Mouse (Mus musculus) adrenal gland, adult 8-10 months (tissue): ENCODE results near the gene Ackr2. TPM values are rescaled to one million over a fixed set of nuclear protein-coding genes. Genes with fewer than 3 reads are reported as not detected.

Experiments used
- total RNA-seq, 4 experiments: library from RNA; stranded (reverse); gene quantifications; 2 replicates each; pipeline ENCODE4 v1.2.4; 2022

Gene Ackr2
- total RNA-seq, 4 experiments from 2014 or later: 0.77 to 2.1 (median 0.88) TPM

Other genes with a start within 250 kb of the Ackr2 start
- 1 to 10 TPM; 6.4 to 8.3 (median 7.2) TPM for gene Sec22c, start 192.9 kb upstream of the Ackr2 start, total RNA-seq
- 10 to 100 TPM; 32.9 to 48.3 (median 40.6) TPM for gene Ss18l2, start 188.0 kb upstream of the Ackr2 start, total RNA-seq
- 100 to 1,000 TPM in 2 of 4 experiments, 10 to 100 TPM in 2; 57.2 to 146 (median 91.1) TPM for gene Nktr, start 179.2 kb upstream of the Ackr2 start, total RNA-seq
- 10 to 100 TPM; 39.3 to 64.2 (median 52.9) TPM for gene Zfp651, start 139.0 kb upstream of the Ackr2 start, total RNA-seq
- under 1 TPM in 1 of 4 experiments, not detected in 3; 0.15 TPM for gene Klhl40, start 120.7 kb upstream of the Ackr2 start, total RNA-seq
- gene Hhatl, start 105.8 kb upstream of the Ackr2 start, total RNA-seq: under 1 TPM in 1 of 4 experiments, not detected in 3; 0.59 TPM
- gene Ccdc13, start 58.9 kb upstream of the Ackr2 start, total RNA-seq: 1 to 10 TPM in 3 of 4 experiments, under 1 TPM in 1; 0.73 to 2.2 (median 1.6) TPM
- gene Higd1a, start 40.0 kb upstream of the Ackr2 start, total RNA-seq: 100 to 1,000 TPM in 1 of 4 experiments, 10 to 100 TPM in 3; 86.5 to 102 (median 87.4) TPM
- under 1 TPM; 0.54 to 0.84 (median 0.72) TPM for gene Cyp8b1, start 17.9 kb downstream of the Ackr2 start, total RNA-seq
- gene Fam198a, start 52.6 kb downstream of the Ackr2 start, total RNA-seq: 1 to 10 TPM; 1.8 to 2.7 (median 2.3) TPM
- gene Pomgnt2, start 98.8 kb downstream of the Ackr2 start, total RNA-seq: 10 to 100 TPM; 21.3 to 31.3 (median 28.5) TPM
- gene Snrk, start 218.9 kb downstream of the Ackr2 start, total RNA-seq: 100 to 1,000 TPM; 153 to 206 (median 181) TPM